Mouse (Mus musculus) heart, postnatal 25 days (tissue): Measurements from ENCODE around the gene Flrt2. TPM values are rescaled to one million over a fixed set of nuclear protein-coding genes. Genes with fewer than 3 reads are reported as not detected.
"Not testable (repeated sequence)": the region's sequence is repeated elsewhere in the genome, so short reads cannot be mapped to it uniquely, and the experiment has no call there.

Experiments
- DNase-seq: peaks from one replicate; pipeline ENCODE4 v3.0.0; 2022; ENCODE audit warnings: low spot score
- intact Hi-C: fragments of 180-260 bp; cut with DNase I; formaldehyde crosslinking; loops from one replicate; pipeline ENCODE4 v1.15.1; 2025
- total RNA-seq, 2 experiments: library from RNA; stranded (reverse); gene quantifications; 2 replicates each; pipeline ENCODE4 v1.2.3; 2021

Flrt2 gene
- total RNA-seq = 1 to 10 TPM; 7.6 to 9.4 TPM

- intact Hi-C loops = loop anchor here (5.0 to 10.0 kb wide), 3 partner anchors 1107 to 1497 kb away; no protein-coding TSS in a partner anchor
- no peak for DNase-seq
Observed at GRCm38 (mm10) chr12:95691961-95692767, at the start of gene Flrt2. Gene Flrt2, plus strand, starts transcription at chr12:95692226.

- DNase-seq = no peak
- intact Hi-C loops = no loop called here
Observed at GRCm38 (mm10) chr12:95642226-95642625, 49.8 kb upstream of the Flrt2 start.

- intact Hi-C loops, DNase-seq: not testable (repeated sequence)
Observed at GRCm38 (mm10) chr12:95647179-95647578, 44.8 kb upstream of the Flrt2 start.

- intact Hi-C loops = no loop called here
- DNase-seq = no peak
Observed at GRCm38 (mm10) chr12:95652172-95653156, 39.6 kb upstream of the Flrt2 start.

GRCm38 (mm10) chr12:95656594-95656993 lies 35.4 kb upstream of the Flrt2 start:
- DNase-seq = no peak
- intact Hi-C loops = no loop called here

- no peak for DNase-seq
- intact Hi-C loops = no loop called here
Observed at GRCm38 (mm10) chr12:95667296-95667695, 24.7 kb upstream of the Flrt2 start.

- intact Hi-C loops = no loop called here
- no peak for DNase-seq
Observed at GRCm38 (mm10) chr12:95675711-95676110, 16.3 kb upstream of the Flrt2 start.

GRCm38 (mm10) chr12:95690819-95691218 lies 1.2 kb upstream of the Flrt2 start:
- intact Hi-C loops = loop anchor here (5.0 to 10.0 kb wide), 3 partner anchors 1106 to 1496 kb away; no protein-coding TSS in a partner anchor

GRCm38 (mm10) chr12:95692948-95693650 lies 1.1 kb downstream of the Flrt2 start:
- intact Hi-C loops = loop anchor here (5.0 to 10.0 kb wide), 3 partner anchors 1108 to 1498 kb away; no protein-coding TSS in a partner anchor

More at GRCm38 (mm10) chr12:95690819-95691218, 1.2 kb upstream of the Flrt2 start:
- no peak for DNase-seq

GRCm38 (mm10) chr12:95693651-95694471 lies 1.8 kb downstream of the Flrt2 start:
- DNase-seq = peak; percentile 64
- intact Hi-C loops = loop anchor here (5.0 to 10.0 kb wide), 3 partner anchors 1109 to 1499 kb away; no protein-coding TSS in a partner anchor

More at GRCm38 (mm10) chr12:95692948-95693650, 1.1 kb downstream of the Flrt2 start:
- DNase-seq = no peak

GRCm38 (mm10) chr12:95694507-95694906 lies 2.5 kb downstream of the Flrt2 start:
- intact Hi-C loops = loop anchor here (5.0 to 10.0 kb wide), 3 partner anchors 1110 to 1500 kb away; no protein-coding TSS in a partner anchor

GRCm38 (mm10) chr12:95694991-95695833 lies 3.2 kb downstream of the Flrt2 start:
- intact Hi-C loops = loop anchor here (5.0 to 10.0 kb wide), 3 partner anchors 1110 to 1500 kb away; no protein-coding TSS in a partner anchor
- peak; percentile 58 for DNase-seq

More at GRCm38 (mm10) chr12:95694507-95694906, 2.5 kb downstream of the Flrt2 start:
- DNase-seq = no peak

GRCm38 (mm10) chr12:95695834-95696521 lies 4.0 kb downstream of the Flrt2 start:
- DNase-seq = no peak
- intact Hi-C loops = loop anchor here (10.0 kb wide), 2 partner anchors 1111 to 1501 kb away; no protein-coding TSS in a partner anchor

- intact Hi-C loops = loop anchor here (10.0 kb wide), 2 partner anchors 1112 to 1502 kb away; no protein-coding TSS in a partner anchor
- DNase-seq = no peak
Observed at GRCm38 (mm10) chr12:95696522-95697025, 4.5 kb downstream of the Flrt2 start.

- intact Hi-C loops = loop anchor here (10.0 kb wide), 2 partner anchors 1114 to 1504 kb away; no protein-coding TSS in a partner anchor
Observed at GRCm38 (mm10) chr12:95698556-95698955, 6.5 kb downstream of the Flrt2 start.

GRCm38 (mm10) chr12:95700746-95701145 lies 8.7 kb downstream of the Flrt2 start:
- no peak for DNase-seq
- intact Hi-C loops = no loop called here

More at GRCm38 (mm10) chr12:95698556-95698955, 6.5 kb downstream of the Flrt2 start:
- no peak for DNase-seq
